Mouse (Mus musculus) kidney, adult 2 months (tissue): ENCODE results near the gene Senp1. TPM values are rescaled to one million over a fixed set of nuclear protein-coding genes. Genes with fewer than 3 reads are reported as not detected.

Source experiments
- DNase-seq: peaks from one replicate; pipeline ENCODE4 v3.0.0; 2021
- H3K27ac ChIP-seq: fragments of 200-500 bp; 2 replicates; pipeline ENCODE4 v1.5.1; 2012; ENCODE audit warnings: low read depth, low read length, control low read depth, inconsistent platforms; ENCODE audit not compliant: insufficient read depth
- H3K27me3 ChIP-seq: fragments of 200-500 bp; replicated peaks from 2 replicates; pipeline ENCODE4 v1.6.1; 2012; ENCODE audit warnings: mild to moderate bottlenecking, moderate library complexity, low read length, inconsistent platforms; ENCODE audit not compliant: control insufficient read depth, insufficient read depth
- H3K36me3 ChIP-seq: fragments of 200-500 bp; 2 replicates; pipeline ENCODE4 v1.6.1; 2012; ENCODE audit warnings: mild to moderate bottlenecking, moderate library complexity, low read length, inconsistent platforms; ENCODE audit not compliant: control insufficient read depth, insufficient read depth
- H3K4me1 ChIP-seq: fragments of 200-500 bp; 2 replicates; pipeline ENCODE4 v1.6.1; 2011; ENCODE audit warnings: low read length; ENCODE audit not compliant: control insufficient read depth, insufficient read depth
- H3K4me3 ChIP-seq: fragments of 200-500 bp; 2 replicates; pipeline ENCODE4 v1.5.1; 2011; ENCODE audit warnings: mild to moderate bottlenecking, low read depth, low read length, control low read depth; ENCODE audit not compliant: insufficient read depth
- CTCF ChIP-seq: fragments of 200-500 bp; conservative IDR thresholded peaks from 2 replicates; pipeline ENCODE4 v1.5.1; 2011; ENCODE audit warnings: low read depth, mild to moderate bottlenecking, control low read depth, low read length, moderate library complexity, mixed read lengths; ENCODE audit not compliant: insufficient read depth, insufficient read length
- POLR2A ChIP-seq: fragments of 200-500 bp; IDR thresholded peaks from one replicate; pipeline ENCODE4 v1.6.1; 2011; ENCODE audit warnings: low read depth, low read length, control low read depth
- WGBS: fragments of 180-500 bp; shearing (Covaris S2); methylation state at CpG from one replicate; pipeline ENCODE4 v1.1.7; 2018; 5-methylcytosine and 5-hydroxymethylcytosine counted together
- polyA plus RNA-seq: library from polyadenylated mRNA; depleted of rRNA; stranded (reverse); fragments of >200 nt; gene quantifications from 2 replicates; pipeline ENCODE4 v1.2.3, GENCODE M21; 2012

Gene Senp1
- polyA plus RNA-seq, 1 experiment = 8.1 TPM

GRCm38 (mm10) chr15:98033233-98033748, 60.3 kb downstream of the Senp1 start:
- Histone ChIP-seq H3K27me3 (no peaks in the 10 kb centered on the region), H3K4me3 (no peak overlapping the region), H3K4me1 (no peaks in the 10 kb centered on the region), H3K27ac (no peak overlapping the region), H3K36me3 (no peaks in the 10 kb centered on the region)
- WGBS = 88% methylated on average over 9 of the region's 9 CpGs
- no peak for TF ChIP-seq POLR2A
- no peak for TF ChIP-seq CTCF
- DNase-seq = no peak

GRCm38 (mm10) chr15:98029798-98030197, 63.7 kb downstream of the Senp1 start:
- no peak overlapping the region for H3K4me3 ChIP-seq
- no peak for TF ChIP-seq CTCF
- no peak for TF ChIP-seq POLR2A
- H3K36me3 ChIP-seq = no peaks in the 10 kb centered on the region
- DNase-seq = no peak
- WGBS = 83% methylated on average over 6 of the region's 6 CpGs
- no peaks in the 10 kb centered on the region for H3K27me3 ChIP-seq
- H3K4me1 ChIP-seq = no peaks in the 10 kb centered on the region
- no peak overlapping the region for H3K27ac ChIP-seq

GRCm38 (mm10) chr15:98026967-98027904, 66.3 kb downstream of the Senp1 start:
- Histone ChIP-seq H3K36me3 (no peaks in the 10 kb centered on the region), H3K27me3 (no peaks in the 10 kb centered on the region), H3K4me1 (peaks cover 2% of the 10 kb centered on the region; the same call in 1 of the 2 replicates), H3K27ac (no peak overlapping the region), H3K4me3 (no peak overlapping the region)
- TF ChIP-seq CTCF = no peak
- no peak for TF ChIP-seq POLR2A
- no peak for DNase-seq
- WGBS = 52% methylated on average over 12 of the region's 12 CpGs

- WGBS = 51% methylated on average over 4 of the region's 4 CpGs
- Histone ChIP-seq H3K27ac (no peak overlapping the region), H3K4me3 (no peak overlapping the region), H3K27me3 (no peaks in the 10 kb centered on the region), H3K36me3 (no peaks in the 10 kb centered on the region), H3K4me1 (peaks cover 2% of the 10 kb centered on the region; the same call in 1 of the 2 replicates)
- DNase-seq = no peak
- TF ChIP-seq POLR2A (no peak), CTCF (no peak)
Observed at GRCm38 (mm10) chr15:98025611-98026010, 67.9 kb downstream of the Senp1 start.

- DNase-seq = peak; percentile 73
- H3K4me1 ChIP-seq = peaks cover 2% of the 10 kb centered on the region; the same call in 1 of the 2 replicates
- 42% methylated on average over 3 of the region's 3 CpGs for WGBS
- TF ChIP-seq POLR2A (no peak), CTCF (no peak)
- no peak overlapping the region for H3K4me3 ChIP-seq
- H3K36me3 ChIP-seq = no peaks in the 10 kb centered on the region
- no peaks in the 10 kb centered on the region for H3K27me3 ChIP-seq
- H3K27ac ChIP-seq = no peak overlapping the region
Observed at GRCm38 (mm10) chr15:98023137-98023536, 70.4 kb downstream of the Senp1 start.

- Histone ChIP-seq H3K36me3 (no peaks in the 10 kb centered on the region), H3K4me3 (no peak overlapping the region), H3K27me3 (no peaks in the 10 kb centered on the region), H3K27ac (no peak overlapping the region), H3K4me1 (peaks cover 2% of the 10 kb centered on the region; the same call in 1 of the 2 replicates)
- 29% methylated on average over 2 of the region's 2 CpGs for WGBS
- TF ChIP-seq CTCF = no peak
- TF ChIP-seq POLR2A = no peak
- DNase-seq = no peak
Observed at GRCm38 (mm10) chr15:98021886-98022285, 71.7 kb downstream of the Senp1 start.

- Histone ChIP-seq H3K4me3 (no peak overlapping the region), H3K4me1 (peaks cover 2% of the 10 kb centered on the region; the same call in 1 of the 2 replicates), H3K27me3 (no peaks in the 10 kb centered on the region), H3K27ac (no peak overlapping the region), H3K36me3 (no peaks in the 10 kb centered on the region)
- no peak for DNase-seq
- TF ChIP-seq CTCF = no peak
- TF ChIP-seq POLR2A = no peak
- WGBS = 61% methylated on average over 3 of the region's 3 CpGs
Observed at GRCm38 (mm10) chr15:98019047-98019446, 74.5 kb downstream of the Senp1 start.
